ENCODE assay signal across 16 mouse cellular contexts in genomic region chr7:24516319-24516718, GRCm38 (mm10). TPM values are rescaled to one million over a fixed set of nuclear protein-coding genes. Genes with fewer than 3 reads are reported as not detected.
DNase-seq lines count a peak whose midpoint lies in the region; ATAC-seq and TF ChIP-seq lines count a peak whose summit lies in the region.
"Not testable (repeated sequence)": the region's sequence is repeated elsewhere in the genome, so short reads cannot be mapped to it uniquely, and the experiment has no call there.
"Had no signal": no experiment of that assay in that cellular context is flagged by ENCODE, and none has a peak within 500 bp of the region (broad histone marks: within the 10 kb centered on the region; RNA-seq: fewer than 3 reads in every experiment).

No protein-coding gene starts in this region.

- ATAC-seq in kidney, postnatal 0 days (replicated peaks; ENCODE audit: low FRiP score, low read depth); liver, embryonic 14.5 days (ENCODE audit: insufficient read depth): not testable (repeated sequence)
- ATAC-seq in neural tube, embryonic 15.5 days (ENCODE audit: low FRiP score), result 0 out of 2 replicates have a peak, but pooled peaks have one; percentile 8

- DNase-seq in 3T3-L1 (ENCODE audit: low read depth, low spot score) (peak; percentile 27), ES-E14 (ENCODE audit: low read depth, low spot score) (peak; percentile 88)
- peak; percentile 66 for DNase-seq in brain, adult 2 months (ENCODE audit: low read depth, low spot score)
- peak; percentile 71 to 81 for DNase-seq in cerebellum, postnatal 14 days
- DNase-seq in heart, adult 2 months; kidney, postnatal 0 days (ENCODE audit: low spot score); liver, embryonic 14.5 days (ENCODE audit: low read depth in 3 of 3, low spot score in 3 of 3): not testable (repeated sequence)

- not testable (repeated sequence) for H3K79me2 ChIP-seq in heart, adult 2 months (replicated peaks; ENCODE audit: control insufficient read depth, insufficient read depth, low read length)

- TF ChIP-seq POLR2A in heart, adult 2 months (IDR thresholded peaks at IDR 0.05; ENCODE audit: insufficient read depth, low read depth, low read length), result not testable (repeated sequence)

- H3K9ac ChIP-seq in ES-E14 (ENCODE audit: insufficient read depth, low read depth, low read length, poor library complexity, severe bottlenecking), result 0 out of 2 replicates have a peak overlapping the region, but pooled peaks have one; percentile 18
- H3K9ac ChIP-seq in heart, adult 2 months (ENCODE audit: low read depth, low read length); kidney, postnatal 0 days (ENCODE audit: low read depth, low read length); liver, embryonic 14.5 days (replicated peaks); neural tube, embryonic 15.5 days (replicated peaks): not testable (repeated sequence)

- TF ChIP-seq CTCF in heart, adult 2 months (IDR thresholded peaks at IDR 0.05), result peak; percentile 32
- peak; percentile 41; the same call in 1 of the 2 replicates for TF ChIP-seq CTCF in kidney, postnatal 0 days (IDR thresholded peaks at IDR 0.05; ENCODE audit: low read depth)
- peak; percentile 38 for TF ChIP-seq CTCF in liver, embryonic 14.5 days (IDR thresholded peaks at IDR 0.05; ENCODE audit: low read depth)

- not testable (repeated sequence) for H3K4me2 ChIP-seq in kidney, postnatal 0 days (ENCODE audit: low read length); liver, embryonic 14.5 days (ENCODE audit: low read depth); neural tube, embryonic 15.5 days

- WGBS in heart, adult 2 months, result 82% methylated on average over 8 of the region's 8 CpGs
- WGBS in kidney, postnatal 0 days, result 80% methylated on average over 8 of the region's 8 CpGs
- 60% methylated on average over 8 of the region's 8 CpGs for WGBS in liver, embryonic 14.5 days (ENCODE audit: insufficient replicate concordance)
- WGBS in neural tube, embryonic 15.5 days, result 68% methylated on average over 8 of the region's 8 CpGs

- peaks cover 11% of the 10 kb centered on the region for H3K36me3 ChIP-seq in ES-E14 (ENCODE audit: control insufficient read depth, insufficient read depth, low read length, poor library complexity, severe bottlenecking)
- not testable (repeated sequence) for H3K36me3 ChIP-seq in heart, adult 2 months (ENCODE audit: control insufficient read depth, insufficient read depth, low read length); kidney, postnatal 0 days (ENCODE audit: insufficient read depth, low read length); liver, embryonic 14.5 days (replicated peaks; ENCODE audit: control insufficient read depth, insufficient read depth, low read depth)
- H3K36me3 ChIP-seq in neural tube, embryonic 15.5 days, result peaks cover 35% of the 10 kb centered on the region

- TF ChIP-seq EP300 in heart, adult 2 months (IDR thresholded peaks at IDR 0.05; ENCODE audit: insufficient read depth, low read depth, low read length); liver, embryonic 14.5 days (IDR thresholded peaks at IDR 0.05; ENCODE audit: low read depth): not testable (repeated sequence)

- peaks cover 9 to 45% of the 10 kb centered on the region in 2 experiments for H3K4me1 ChIP-seq in ES-E14 (ENCODE audit: control insufficient read depth in 2 of 2, insufficient read depth in 2 of 2, low read length in 2 of 2, poor library complexity in 1 of 2)
- not testable (repeated sequence) for H3K4me1 ChIP-seq in heart, adult 2 months (ENCODE audit: control insufficient read depth, insufficient read depth, low read length); kidney, postnatal 0 days (replicated peaks; ENCODE audit: insufficient read depth, low read length); liver, embryonic 14.5 days (replicated peaks; ENCODE audit: control insufficient read depth in 2 of 2, insufficient read depth in 2 of 2, low read length in 1 of 2)
- peaks cover 25% of the 10 kb centered on the region for H3K4me1 ChIP-seq in neural tube, embryonic 15.5 days

- intact Hi-C loops in heart, adult 2 months (cut with DNase I), result not testable (repeated sequence)

- H3K4me3 ChIP-seq in ES-E14 (ENCODE audit: insufficient read depth in 1 of 2, low read depth in 1 of 2, low read length in 2 of 2, poor library complexity in 1 of 2, severe bottlenecking in 1 of 2); heart, adult 2 months; kidney, postnatal 0 days (replicated peaks; ENCODE audit: low read depth, low read length); liver, embryonic 14.5 days (ENCODE audit: insufficient read depth in 1 of 2, low read depth in 2 of 2, low read length in 2 of 2); neural tube, embryonic 15.5 days (replicated peaks): not testable (repeated sequence)

- H3K9me3 ChIP-seq in ES-E14 (ENCODE audit: control insufficient read depth, insufficient read depth, low read depth, low read length); kidney, postnatal 0 days (replicated peaks; ENCODE audit: low read length); liver, embryonic 14.5 days (ENCODE audit: control insufficient read depth, low read length); neural tube, embryonic 15.5 days (replicated peaks): not testable (repeated sequence)

- H3K27ac ChIP-seq in ES-E14 (ENCODE audit: insufficient read depth, low read depth, low read length, poor library complexity, severe bottlenecking), result peak overlapping the region; percentile 74; the same call in 1 of the 2 replicates
- H3K27ac ChIP-seq in heart, adult 2 months; kidney, postnatal 0 days; liver, embryonic 14.5 days; neural tube, embryonic 15.5 days (replicated peaks): not testable (repeated sequence)

- in situ Hi-C loops in ES-E14 (cut with MboI; ENCODE audit: low sequenced_read_pairs in 2 of 2, unreplicated experiment in 2 of 2), result loop anchor here in 1 of 2 experiments (25.0 kb wide), 1 partner anchor 104 kb away; no protein-coding TSS in a partner anchor

- not testable (repeated sequence) for H3K27me3 ChIP-seq in heart, adult 2 months (ENCODE audit: control insufficient read depth, insufficient read depth, low read length); kidney, postnatal 0 days (ENCODE audit: insufficient read depth, low read length); liver, embryonic 14.5 days (ENCODE audit: control insufficient read depth, insufficient read depth, low read length); neural tube, embryonic 15.5 days (replicated peaks)

TF ChIP-seq in ES-E14, 5 proteins besides CTCF, POLR2A, EP300 and RAD21:
- TF ChIP-seq ZNF384 (IDR thresholded peaks at IDR 0.05; ENCODE audit: low read depth, low read length), result peak; percentile 92
- TF ChIP-seq ZC3H11A (IDR thresholded peaks at IDR 0.05; ENCODE audit: borderline replicate concordance, low read depth, low read length), result 0 out of 2 replicates have a peak, but pooled peaks have one; percentile 15

RNA-seq across cellular contexts. Expression of gene AC161166.1, which starts 4.1 kb away (rescaled TPM):
- total RNA-seq in ES-E14 (2012; rRNA removed), result 1.2 and 1.6 TPM in 2 replicates
- total RNA-seq in heart, adult 2 months (2021), result not detected
- 0.04 TPM in 1 of 2 replicates, not detected in the other for polyA plus RNA-seq in heart, adult 2 months (2012; rRNA removed)
- 0.06 and 0.12 TPM in 2 replicates for polyA plus RNA-seq in kidney, postnatal 0 days (2015; fragmentation: Nextera tagmentation; extraction: Ambion mirVana)
- polyA plus RNA-seq in liver, embryonic 14.5 days (2012; rRNA removed), result not detected in 2 replicates
- polyA plus RNA-seq in liver, embryonic 14.5 days (2014; fragmentation: Nextera tagmentation; extraction: Ambion mirVana), result not detected in 2 replicates
- 0.98 and 1.2 TPM in 2 replicates for polyA plus RNA-seq in neural tube, embryonic 15.5 days (2015; fragmentation: Nextera tagmentation; extraction: Ambion mirVana)
- total RNA-seq: adrenal gland, adult 2 months; gastrocnemius, adult 18-20 months had no signal
- polyA plus RNA-seq: adrenal gland, adult 2 months; liver, embryonic 16.5 days had no signal

RNA-seq across cellular contexts. Expression of gene Zfp428, which starts 9.5 kb away (rescaled TPM):
- 94.1 and 114 TPM in 2 replicates for total RNA-seq in ES-E14 (2012; rRNA removed)
- 10 to 100 TPM; 14.5 to 14.9 TPM for total RNA-seq in heart, adult 2 months (2021)
- 12.3 and 28.7 TPM in 2 replicates for polyA plus RNA-seq in heart, adult 2 months (2012; rRNA removed)
- 40.2 and 41.4 TPM in 2 replicates for polyA plus RNA-seq in kidney, postnatal 0 days (2015; fragmentation: Nextera tagmentation; extraction: Ambion mirVana)
- 3.8 and 4.0 TPM in 2 replicates for polyA plus RNA-seq in liver, embryonic 14.5 days (2012; rRNA removed)
- polyA plus RNA-seq in liver, embryonic 14.5 days (2014; fragmentation: Nextera tagmentation; extraction: Ambion mirVana), result 2.3 TPM in 2 replicates
- polyA plus RNA-seq in neural tube, embryonic 15.5 days (2015; fragmentation: Nextera tagmentation; extraction: Ambion mirVana), result 215 and 282 TPM in 2 replicates

RNA-seq across cellular contexts. Expression of gene Irgq, which starts 14.2 kb away (rescaled TPM):
- 6.2 and 6.4 TPM in 2 replicates for total RNA-seq in ES-E14 (2012; rRNA removed)
- total RNA-seq in heart, adult 2 months (2021), result 10 to 100 TPM; 16.1 to 17.4 TPM
- 12.9 and 20.7 TPM in 2 replicates for polyA plus RNA-seq in heart, adult 2 months (2012; rRNA removed)
- 5.4 and 6.0 TPM in 2 replicates for polyA plus RNA-seq in kidney, postnatal 0 days (2015; fragmentation: Nextera tagmentation; extraction: Ambion mirVana)
- polyA plus RNA-seq in liver, embryonic 14.5 days (2012; rRNA removed), result 1.7 and 1.8 TPM in 2 replicates
- 1.0 and 1.6 TPM in 2 replicates for polyA plus RNA-seq in liver, embryonic 14.5 days (2014; fragmentation: Nextera tagmentation; extraction: Ambion mirVana)
- 18.8 and 21.1 TPM in 2 replicates for polyA plus RNA-seq in neural tube, embryonic 15.5 days (2015; fragmentation: Nextera tagmentation; extraction: Ambion mirVana)

RNA-seq across cellular contexts. Expression of gene Pinlyp, which starts 29.6 kb away (rescaled TPM):
- 0.58 TPM in 1 of 2 replicates, not detected in the other for total RNA-seq in ES-E14 (2012; rRNA removed)
- total RNA-seq in heart, adult 2 months (2021), result not detected
- not detected in 2 replicates for polyA plus RNA-seq in heart, adult 2 months (2012; rRNA removed)
- polyA plus RNA-seq in kidney, postnatal 0 days (2015; fragmentation: Nextera tagmentation; extraction: Ambion mirVana), result 0.50 and 0.55 TPM in 2 replicates
- not detected in 2 replicates for polyA plus RNA-seq in liver, embryonic 14.5 days (2012; rRNA removed)
- not detected in 2 replicates for polyA plus RNA-seq in liver, embryonic 14.5 days (2014; fragmentation: Nextera tagmentation; extraction: Ambion mirVana)
- 0.51 TPM in 1 of 2 replicates, not detected in the other for polyA plus RNA-seq in neural tube, embryonic 15.5 days (2015; fragmentation: Nextera tagmentation; extraction: Ambion mirVana)
- total RNA-seq: adrenal gland, adult 2 months; gastrocnemius, adult 18-20 months had no signal
- polyA plus RNA-seq: adrenal gland, adult 2 months; forebrain, embryonic 15.5 days; heart, embryonic 15.5 days; hindbrain, embryonic 12.5 days; limb, embryonic 12.5 days; liver, embryonic 16.5 days; midbrain, embryonic 14.5 days had no signal

RNA-seq across cellular contexts. Expression of gene Xrcc1, which starts 29.8 kb away (rescaled TPM):
- 69.7 and 144 TPM in 2 replicates for total RNA-seq in ES-E14 (2012; rRNA removed)
- 10 to 100 TPM; 25.0 to 25.6 TPM for total RNA-seq in heart, adult 2 months (2021)
- polyA plus RNA-seq in heart, adult 2 months (2012; rRNA removed), result 21.8 and 25.5 TPM in 2 replicates
- 58.4 and 63.6 TPM in 2 replicates for polyA plus RNA-seq in kidney, postnatal 0 days (2015; fragmentation: Nextera tagmentation; extraction: Ambion mirVana)
- 27.8 and 28.8 TPM in 2 replicates for polyA plus RNA-seq in liver, embryonic 14.5 days (2012; rRNA removed)
- polyA plus RNA-seq in liver, embryonic 14.5 days (2014; fragmentation: Nextera tagmentation; extraction: Ambion mirVana), result 27.3 and 40.9 TPM in 2 replicates
- 60.2 and 75.0 TPM in 2 replicates for polyA plus RNA-seq in neural tube, embryonic 15.5 days (2015; fragmentation: Nextera tagmentation; extraction: Ambion mirVana)
